Mouse (Mus musculus) heart, embryonic 14.5 days (tissue): ENCODE data around the gene Iqcn. TPM values are rescaled to one million over a fixed set of nuclear protein-coding genes. Genes with fewer than 3 reads are reported as not detected.

ENCODE experiments used
- ATAC-seq: fragments of 200-750 bp; cut with Nextera tagmentation; 2 replicates; pipeline ENCODE4 v1.8.0; 2017; ENCODE audit warnings: low read depth, moderate TSS enrichment; ENCODE audit not compliant: insufficient number of reproducible peaks, insufficient read depth, low FRiP score
- H3K27ac ChIP-seq, 2 experiments: fragments of 200-500 bp in 1 of 2; fragments of 300-500 bp in 1 of 2; sonication (generic) in 1 of 2; replicated peaks in 1 of 2; 2 replicates each; pipeline ENCODE4 v1.5.1; 2012 to 2014; ENCODE audit warnings: low read depth in 2 of 2, low read length in 2 of 2, control low read depth in 1 of 2, mild to moderate bottlenecking in 1 of 2, mixed read lengths in 1 of 2; ENCODE audit not compliant: control insufficient read depth in 1 of 2, insufficient read depth in 1 of 2
- H3K27me3 ChIP-seq: fragments of 300-500 bp; sonication (generic); 2 replicates; pipeline ENCODE4 v1.6.1; 2014; ENCODE audit warnings: mild to moderate bottlenecking, low read length, control low read depth; ENCODE audit not compliant: control insufficient read depth, insufficient read depth
- H3K36me3 ChIP-seq: fragments of 300-500 bp; sonication (generic); 2 replicates; pipeline ENCODE4 v1.6.1; 2014; ENCODE audit warnings: mild to moderate bottlenecking, control low read depth, low read length, mixed read lengths; ENCODE audit not compliant: control insufficient read depth, insufficient read depth
- H3K4me1 ChIP-seq, 2 experiments: fragments of 200-500 bp in 1 of 2; fragments of 300-500 bp in 1 of 2; sonication (generic) in 1 of 2; 2 replicates each; pipeline ENCODE4 v1.6.1; 2012 to 2014; ENCODE audit warnings: low read length in 2 of 2, control low read depth in 1 of 2, mixed read lengths in 1 of 2; ENCODE audit not compliant: control insufficient read depth in 2 of 2, insufficient read depth in 2 of 2
- H3K4me2 ChIP-seq: fragments of 300-500 bp; sonication (generic); 2 replicates; pipeline ENCODE4 v1.6.1; 2014; ENCODE audit warnings: mild to moderate bottlenecking, low read length
- H3K4me3 ChIP-seq, 2 experiments: fragments of 200-500 bp in 1 of 2; fragments of 300-500 bp in 1 of 2; sonication (generic) in 1 of 2; 2 replicates each; pipeline ENCODE4 v1.5.1; 2012 to 2014; ENCODE audit warnings: low read length in 2 of 2, mild to moderate bottlenecking in 2 of 2, control low read depth in 1 of 2, low read depth in 1 of 2, moderate library complexity in 1 of 2; ENCODE audit not compliant: control insufficient read depth in 1 of 2, insufficient read depth in 1 of 2
- H3K9ac ChIP-seq: fragments of 300-500 bp; sonication (generic); 2 replicates; pipeline ENCODE4 v1.6.1; 2014; ENCODE audit warnings: mild to moderate bottlenecking, low read length
- H3K9me3 ChIP-seq: fragments of 300-500 bp; sonication (generic); 2 replicates; pipeline ENCODE4 v1.6.1; 2016; ENCODE audit warnings: low read length, control low read depth; ENCODE audit not compliant: control insufficient read depth
- WGBS: fragments of 180-500 bp; shearing (Covaris S2); extraction: QIAGEN DNeasy Blood & Tissue Kit; methylation state at CpG from one replicate; pipeline ENCODE4 v1.1.7; 2014; 5-methylcytosine and 5-hydroxymethylcytosine counted together
- polyA plus RNA-seq: library from polyadenylated mRNA; unstranded; fragments of >200 nt; fragmentation: Nextera tagmentation; extraction: Ambion mirVana; gene quantifications from 2 replicates; pipeline ENCODE4 v1.2.1, GENCODE M21; 2014

Iqcn gene
- polyA plus RNA-seq, 1 experiment from 2014 or later = not detected

DNA sequence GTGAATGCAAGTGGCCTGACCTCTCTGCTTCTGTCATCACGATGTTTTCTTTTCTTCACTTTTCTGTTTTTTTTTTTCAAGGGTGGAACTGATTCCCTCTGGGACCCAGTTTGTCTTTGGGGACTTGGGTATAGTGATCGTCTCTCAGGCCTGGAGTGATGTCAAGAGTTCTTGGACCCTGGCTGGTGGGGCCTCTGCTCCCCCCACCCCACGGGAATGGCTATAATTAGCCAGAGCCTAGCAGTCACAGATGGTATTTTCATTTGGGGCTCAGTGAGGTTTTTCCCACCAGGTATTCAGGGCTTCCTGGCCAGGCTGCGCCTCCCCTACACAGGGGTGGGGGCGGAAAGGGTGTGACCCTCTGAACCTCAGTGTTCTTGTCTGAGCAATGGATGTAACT, 38.4 kb downstream of the Iqcn start:
- peaks cover 14 to 31% of the 10 kb centered on the region in 2 experiments; a peak in 3 of 4 replicates for H3K4me1 ChIP-seq
- no peak overlapping the region for H3K27ac ChIP-seq
- H3K4me3 ChIP-seq = no peak overlapping the region
- WGBS = 28% methylated on average over 5 of the region's 5 CpGs
- no peak for ATAC-seq
- peak overlapping the region; percentile 10; the same call in 1 of the 2 replicates for H3K9ac ChIP-seq
- H3K36me3 ChIP-seq = no peaks in the 10 kb centered on the region
- H3K9me3 ChIP-seq = no peaks in the 10 kb centered on the region
- peaks cover 55% of the 10 kb centered on the region for H3K27me3 ChIP-seq
- H3K4me2 ChIP-seq = no peak overlapping the region

DNA sequence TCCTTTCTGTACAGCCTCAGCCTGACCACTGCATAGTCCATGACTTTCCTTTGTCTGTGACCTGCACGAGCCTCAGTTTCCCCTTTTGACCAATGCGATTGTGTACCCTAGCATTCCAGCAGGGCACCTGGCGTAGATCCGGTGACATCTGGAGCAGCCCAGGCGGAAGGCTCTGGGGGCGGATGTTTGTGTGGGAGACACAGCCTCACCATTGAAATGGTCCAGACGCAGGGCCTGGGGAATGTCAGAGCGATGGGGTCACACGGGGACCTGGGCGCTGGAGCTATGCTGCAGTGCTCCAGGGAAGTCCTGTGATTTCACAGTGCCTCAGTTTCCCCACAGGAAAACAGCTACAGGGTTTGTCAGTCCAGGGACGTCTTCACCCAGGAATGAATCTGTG, 38.9 kb downstream of the Iqcn start:
- H3K4me3 ChIP-seq = no peak overlapping the region
- ATAC-seq = no peak; the same call in 1 of the 2 replicates
- H3K4me2 ChIP-seq = no peak overlapping the region
- H3K9ac ChIP-seq = no peak overlapping the region
- H3K27me3 ChIP-seq = peaks cover 59% of the 10 kb centered on the region
- no peak overlapping the region for H3K27ac ChIP-seq
- no peaks in the 10 kb centered on the region for H3K9me3 ChIP-seq
- no peaks in the 10 kb centered on the region for H3K36me3 ChIP-seq
- WGBS = 28% methylated on average over 11 of the region's 11 CpGs
- peaks cover 14 to 31% of the 10 kb centered on the region in 2 experiments; a peak in 3 of 4 replicates for H3K4me1 ChIP-seq

DNA sequence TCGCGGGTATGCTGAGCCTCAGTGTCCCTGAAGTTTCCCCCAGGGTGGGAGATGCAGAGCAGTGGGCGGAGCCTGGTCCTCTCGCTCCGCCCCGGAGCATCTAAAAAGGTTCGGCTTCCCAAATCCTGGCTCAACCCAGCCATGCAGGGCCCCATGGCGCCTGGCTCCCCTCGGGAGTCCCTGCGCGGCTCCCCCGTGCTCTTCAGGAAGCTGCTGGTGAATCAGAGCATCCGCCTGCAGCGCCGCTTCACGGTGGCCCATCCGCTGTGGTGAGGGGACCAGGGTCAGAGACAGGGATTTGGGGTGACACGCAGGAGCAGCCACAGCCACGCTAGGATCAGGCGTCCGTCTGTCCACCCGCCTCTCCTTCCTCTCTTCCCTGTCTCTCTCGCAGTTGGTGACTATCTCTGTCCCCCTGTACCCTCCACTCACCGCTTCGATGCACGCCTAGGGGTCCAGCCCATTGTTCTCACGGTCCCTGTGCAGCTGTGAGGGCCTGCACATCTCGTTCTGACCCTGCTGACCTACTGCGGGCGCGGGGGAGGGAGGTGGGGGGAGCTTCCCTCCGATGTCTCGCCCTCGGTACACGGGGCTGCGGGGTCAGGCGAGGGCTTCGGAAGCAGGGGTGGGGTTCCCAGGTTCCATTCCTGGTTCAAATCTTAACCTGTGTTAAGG, 39.9 kb downstream of the Iqcn start:
- ATAC-seq = no peak
- H3K9ac ChIP-seq = peak overlapping the region; percentile 23; the same call in 1 of the 2 replicates

DNA sequence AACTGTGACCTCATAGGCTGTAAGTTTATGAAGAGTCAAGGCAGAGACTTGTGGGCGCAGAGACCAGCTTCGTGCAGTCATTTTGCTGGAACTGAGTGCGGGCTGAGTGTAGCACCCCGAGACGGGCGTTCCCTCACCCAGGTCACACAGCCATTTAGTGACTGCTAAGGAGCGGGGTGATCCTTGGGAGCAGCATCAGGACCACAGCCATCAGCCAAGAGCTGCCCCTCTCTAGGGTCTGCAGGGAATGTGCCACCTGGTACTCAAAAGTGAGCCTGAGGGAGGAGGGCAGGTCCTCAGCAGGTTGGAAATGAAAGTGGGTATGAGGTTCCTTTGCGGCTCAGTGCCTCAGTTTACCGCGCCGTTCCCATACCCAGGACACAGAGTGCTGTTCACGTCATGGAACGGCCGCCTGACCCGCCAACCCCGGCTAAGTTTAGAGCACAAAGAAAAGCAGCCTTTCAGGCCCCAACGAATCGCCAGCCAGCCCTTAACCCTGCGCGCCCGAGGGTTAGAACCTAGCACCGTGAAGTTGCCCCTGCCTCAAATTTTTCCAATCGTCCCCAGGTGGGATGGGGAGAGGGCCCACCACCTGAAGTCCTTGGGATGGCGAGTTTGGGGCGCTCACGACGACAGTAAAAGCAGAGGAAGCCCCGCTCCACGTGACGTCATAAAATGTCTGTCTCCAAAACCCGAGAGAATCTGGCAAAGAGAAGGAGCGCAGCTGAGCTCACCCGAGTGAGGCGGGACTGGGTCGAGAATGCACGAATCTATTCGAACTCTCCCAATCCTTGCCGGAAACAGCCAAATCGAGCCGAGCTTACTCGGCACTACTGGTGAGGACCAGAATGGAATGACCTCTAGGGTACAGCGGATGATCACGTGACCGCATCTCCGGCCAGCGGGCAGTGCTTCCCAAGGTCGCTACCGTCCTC, 40.7 kb downstream of the Iqcn start:
- H3K27me3 ChIP-seq = peaks cover 72% of the 10 kb centered on the region
- peaks cover 14 to 31% of the 10 kb centered on the region in 2 experiments; a peak in 3 of 4 replicates for H3K4me1 ChIP-seq
- peak overlapping the region; percentile 60 for H3K4me2 ChIP-seq
- peak overlapping the region; percentile 23 to 29 for H3K4me3 ChIP-seq
- ATAC-seq = no peak
- no peaks in the 10 kb centered on the region for H3K9me3 ChIP-seq
- no peak overlapping the region for H3K27ac ChIP-seq
- WGBS = 5% methylated on average over 48 of the region's 48 CpGs
- 0 out of 2 replicates have a peak overlapping the region, but pooled peaks have one; percentile 18 for H3K9ac ChIP-seq
- no peaks in the 10 kb centered on the region for H3K36me3 ChIP-seq

More for the DNA sequence above, 39.9 kb downstream of the Iqcn start:
- WGBS = 4% methylated on average over 38 of the region's 38 CpGs
- H3K27ac ChIP-seq = no peak overlapping the region
- H3K4me1 ChIP-seq = peaks cover 14 to 31% of the 10 kb centered on the region in 2 experiments; a peak in 3 of 4 replicates
- H3K36me3 ChIP-seq = no peaks in the 10 kb centered on the region
- H3K27me3 ChIP-seq = peaks cover 67% of the 10 kb centered on the region
- peak overlapping the region; percentile 60 for H3K4me2 ChIP-seq
- no peaks in the 10 kb centered on the region for H3K9me3 ChIP-seq
- peak overlapping the region in 1 of 2 experiments; percentile 15; a peak in 1 of 4 replicates for H3K4me3 ChIP-seq

DNA sequence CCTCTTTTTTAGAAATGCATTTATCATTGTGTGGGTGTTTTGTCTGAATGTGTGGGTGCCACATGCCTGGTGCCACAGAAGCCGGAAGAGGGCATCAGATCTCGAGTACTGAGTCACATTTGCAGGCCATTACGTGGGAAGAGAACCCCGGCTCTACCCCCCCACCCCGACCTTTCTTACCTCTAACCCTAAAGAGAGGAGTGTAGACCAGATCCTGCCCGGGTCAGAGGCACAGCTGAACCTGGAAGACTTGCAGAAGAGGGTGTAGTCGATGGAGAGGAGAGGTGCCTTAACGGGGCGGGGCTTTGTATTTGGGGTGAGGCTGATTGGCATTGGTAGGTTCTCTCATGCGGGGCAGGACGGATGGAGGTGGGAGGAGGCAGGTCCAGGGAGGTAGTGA, 41.5 kb downstream of the Iqcn start:
- H3K9me3 ChIP-seq = no peaks in the 10 kb centered on the region
- H3K9ac ChIP-seq = no peak overlapping the region
- H3K4me2 ChIP-seq = no peak overlapping the region
- ATAC-seq = no peak
- no peak overlapping the region for H3K27ac ChIP-seq
- 49% methylated on average over 11 of the region's 11 CpGs for WGBS
- H3K4me1 ChIP-seq = peaks cover 14 to 31% of the 10 kb centered on the region in 2 experiments; a peak in 3 of 4 replicates
- H3K4me3 ChIP-seq = peak overlapping the region in 1 of 2 experiments; percentile 23; a peak in 1 of 4 replicates
- H3K36me3 ChIP-seq = no peaks in the 10 kb centered on the region
- peaks cover 81% of the 10 kb centered on the region for H3K27me3 ChIP-seq

DNA sequence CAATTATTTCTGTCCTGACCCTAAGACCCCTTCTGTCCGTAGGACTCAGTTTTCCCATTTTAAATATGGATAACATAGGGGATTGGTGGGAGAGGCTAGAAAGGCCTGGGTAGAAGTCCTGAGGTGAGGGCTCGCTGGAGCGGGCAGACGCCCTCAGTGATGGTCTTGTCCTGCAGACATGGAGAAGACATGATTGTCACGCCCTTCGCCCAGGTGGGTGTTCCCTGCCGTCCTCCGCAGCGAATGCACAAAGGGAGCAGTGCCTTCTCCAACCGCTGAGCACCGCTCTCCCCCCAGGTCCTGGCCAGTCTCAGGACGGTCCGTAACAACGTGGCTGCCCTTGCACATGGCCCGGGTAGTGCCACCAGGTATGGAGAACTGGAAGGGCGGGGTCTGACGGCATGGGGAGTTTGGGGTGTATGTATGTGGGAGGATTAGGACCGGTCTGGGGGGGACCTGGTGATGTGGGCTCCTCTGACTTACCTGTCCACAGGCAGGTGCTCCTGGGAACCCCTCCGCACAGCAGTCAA, 42.5 kb downstream of the Iqcn start:
- Histone ChIP-seq H3K9ac (no peak overlapping the region), H3K27me3 (peaks cover 86% of the 10 kb centered on the region), H3K27ac (no peak overlapping the region), H3K4me1 (peaks cover 14 to 31% of the 10 kb centered on the region in 2 experiments; a peak in 3 of 4 replicates), H3K4me2 (no peak overlapping the region), H3K4me3 (no peak overlapping the region), H3K36me3 (no peaks in the 10 kb centered on the region), H3K9me3 (no peaks in the 10 kb centered on the region)
- no peak for ATAC-seq
- WGBS = 61% methylated on average over 19 of the region's 19 CpGs

DNA sequence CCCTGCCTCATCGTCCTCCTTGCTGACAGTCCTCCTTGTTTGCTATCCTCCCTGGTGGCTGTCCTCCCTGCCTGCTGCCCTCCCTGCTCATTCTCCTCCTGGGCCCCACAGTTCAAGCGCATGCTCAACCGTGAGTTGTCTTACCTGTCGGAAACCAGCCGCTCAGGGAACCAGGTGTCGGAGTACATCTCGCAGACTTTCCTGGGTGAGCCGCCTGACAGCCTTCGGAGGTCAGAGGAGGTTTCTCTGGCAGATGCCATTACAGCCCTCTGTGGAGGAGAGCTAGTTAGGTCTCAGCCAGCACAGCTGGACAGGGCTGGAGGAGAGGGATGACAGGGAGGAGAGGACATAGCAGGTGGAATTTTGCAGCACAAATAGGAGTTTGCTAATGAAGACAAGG, 43.4 kb downstream of the Iqcn start:
- H3K4me2 ChIP-seq = no peak overlapping the region
- H3K9me3 ChIP-seq = no peaks in the 10 kb centered on the region
- WGBS = 54% methylated on average over 9 of the region's 9 CpGs
- H3K4me3 ChIP-seq = no peak overlapping the region
- H3K27me3 ChIP-seq = peaks cover 86% of the 10 kb centered on the region
- H3K36me3 ChIP-seq = no peaks in the 10 kb centered on the region
- H3K9ac ChIP-seq = no peak overlapping the region
- peaks cover 12 to 25% of the 10 kb centered on the region in 2 experiments; a peak in 3 of 4 replicates for H3K4me1 ChIP-seq
- no peak for ATAC-seq
- H3K27ac ChIP-seq = no peak overlapping the region
